Mouse (Mus musculus) large intestine, adult 2 months (tissue): ENCODE results near the gene Ciz1. TPM values are rescaled to one million over a fixed set of nuclear protein-coding genes. Genes with fewer than 3 reads are reported as not detected.

Experiments
- DNase-seq: peaks from one replicate; pipeline ENCODE4 v3.0.0-alpha.2; 2012; ENCODE audit warnings: low read depth, low spot score
- WGBS: fragments of 180-500 bp; shearing (Covaris S2); methylation state at CpG from one replicate; pipeline ENCODE4 v1.1.7; 2018; 5-methylcytosine and 5-hydroxymethylcytosine counted together
- polyA plus RNA-seq: library from polyadenylated mRNA; depleted of rRNA; stranded (reverse); fragments of >200 nt; gene quantifications from 2 replicates; pipeline ENCODE4 v1.2.3, GENCODE M21; 2012; rRNA removed

Ciz1 gene
- polyA plus RNA-seq, 1 experiment, result 102 TPM

DNA sequence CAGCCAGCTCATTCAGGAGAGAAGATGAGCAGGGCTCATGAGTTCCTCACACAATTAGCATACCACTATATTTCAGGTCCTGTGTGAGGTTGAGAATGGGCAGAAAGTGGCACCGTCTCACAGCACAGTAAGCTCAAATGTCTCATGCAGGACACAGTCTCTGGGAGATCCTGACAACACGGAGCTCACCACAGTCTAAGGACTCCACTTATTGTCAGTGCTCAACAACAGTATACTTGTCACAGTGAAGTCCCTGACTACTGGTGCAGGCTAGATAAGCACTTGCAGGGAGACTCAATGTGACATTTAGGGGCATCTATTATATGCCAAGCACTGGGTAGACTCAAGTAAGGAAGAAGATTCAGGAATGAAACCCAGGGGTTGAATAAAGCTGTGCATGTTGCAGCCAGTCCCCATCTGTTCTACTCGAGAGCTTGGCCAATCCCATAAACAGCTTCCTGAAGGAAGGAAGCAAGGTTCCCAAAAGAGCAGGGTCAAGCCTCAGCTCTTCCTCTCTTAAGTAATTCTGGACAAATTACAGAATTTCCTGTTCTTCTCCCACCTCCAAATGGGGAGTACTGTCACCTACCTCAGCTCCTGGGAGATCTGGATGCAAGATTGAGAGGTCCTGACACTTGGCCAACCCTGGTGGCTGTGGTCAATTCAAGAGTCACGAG, 77.2 kb downstream of the Ciz1 start:
- 36% methylated on average over 4 of the region's 4 CpGs for WGBS
- DNase-seq, result no peak

Other genes starting within 250 kb of the Ciz1 start
- 13.3 and 17.0 TPM in 2 replicates for gene Prrc2b, start 201.2 kb upstream of the Ciz1 start, polyA plus RNA-seq
- gene Pomt1, start 115.7 kb upstream of the Ciz1 start, polyA plus RNA-seq, result 18.8 and 27.7 TPM in 2 replicates
- 56.3 and 76.8 TPM in 2 replicates for gene Uck1, start 92.2 kb upstream of the Ciz1 start, polyA plus RNA-seq
- 26.0 and 30.7 TPM in 2 replicates for gene Golga2, start 64.9 kb upstream of the Ciz1 start, polyA plus RNA-seq
- gene Swi5, start 64.3 kb upstream of the Ciz1 start, polyA plus RNA-seq, result 155 and 159 TPM in 2 replicates
- gene Dnm1, start 1.0 kb downstream of the Ciz1 start, polyA plus RNA-seq, result 100 and 165 TPM in 2 replicates
- gene 1110008P14Rik, start 29.6 kb downstream of the Ciz1 start, polyA plus RNA-seq, result 103 and 107 TPM in 2 replicates
- 12.8 and 18.0 TPM in 2 replicates for gene Lcn2, start 35.9 kb downstream of the Ciz1 start, polyA plus RNA-seq
- gene Ptges2, start 43.6 kb downstream of the Ciz1 start, polyA plus RNA-seq, result 50.3 and 63.9 TPM in 2 replicates
- gene Naif1, start 98.1 kb downstream of the Ciz1 start, polyA plus RNA-seq, result 3.8 and 4.3 TPM in 2 replicates
- 22.8 and 25.4 TPM in 2 replicates for gene Slc25a25, start 99.1 kb downstream of the Ciz1 start, polyA plus RNA-seq
- gene Fam102a, start 183.0 kb downstream of the Ciz1 start, polyA plus RNA-seq, result 37.4 and 44.5 TPM in 2 replicates
- 149 and 160 TPM in 2 replicates for gene Dpm2, start 218.5 kb downstream of the Ciz1 start, polyA plus RNA-seq
- gene Pip5kl1, start 222.5 kb downstream of the Ciz1 start, polyA plus RNA-seq, result 0.11 and 0.48 TPM in 2 replicates
- gene 9430097D07Rik, start 223.4 kb downstream of the Ciz1 start, polyA plus RNA-seq, result 0.05 TPM in 1 of 2 replicates, not detected in the other
- 7.7 and 8.4 TPM in 2 replicates for gene St6galnac4, start 234.8 kb downstream of the Ciz1 start, polyA plus RNA-seq
- 15.7 and 16.3 TPM in 2 replicates for gene St6galnac6, start 247.4 kb downstream of the Ciz1 start, polyA plus RNA-seq